Mouse (Mus musculus) R1 (cell line): ENCODE results near the gene Mtor.

Experiments
- DNase-seq: peaks from one replicate; pipeline ENCODE4 v3.0.0-alpha.2; 2018; ENCODE audit warnings: low read depth, low spot score

Gene Mtor

GRCm38 (mm10) chr4:148448179-148448852, at the start of gene Mtor:
Gene Mtor (plus strand): TSS chr4:148448611.
- peak; percentile 100 for DNase-seq

GRCm38 (mm10) chr4:148399437-148400094, 48.8 kb upstream of the Mtor start:
- no peak for DNase-seq

- no peak for DNase-seq
Measured at GRCm38 (mm10) chr4:148403402-148403801, 45.0 kb upstream of the Mtor start.

- DNase-seq = no peak
Measured at GRCm38 (mm10) chr4:148404748-148405147, 43.7 kb upstream of the Mtor start.

GRCm38 (mm10) chr4:148405255-148405788, 43.1 kb upstream of the Mtor start:
- peak; percentile 45 for DNase-seq

GRCm38 (mm10) chr4:148408256-148408975, 40.0 kb upstream of the Mtor start:
- DNase-seq = no peak

- no peak for DNase-seq
Measured at GRCm38 (mm10) chr4:148415575-148415974, 32.8 kb upstream of the Mtor start.

GRCm38 (mm10) chr4:148417074-148417526, 31.3 kb upstream of the Mtor start:
- no peak for DNase-seq

GRCm38 (mm10) chr4:148417559-148417958, 30.9 kb upstream of the Mtor start:
- DNase-seq = no peak

- no peak for DNase-seq
Measured at GRCm38 (mm10) chr4:148426950-148427850, 21.2 kb upstream of the Mtor start.

GRCm38 (mm10) chr4:148428544-148428943, 19.9 kb upstream of the Mtor start:
- no peak for DNase-seq

GRCm38 (mm10) chr4:148429121-148429520, 19.3 kb upstream of the Mtor start:
- no peak for DNase-seq

- peak; percentile 78 for DNase-seq
Measured at GRCm38 (mm10) chr4:148429686-148430085, 18.7 kb upstream of the Mtor start.

- DNase-seq = no peak
Measured at GRCm38 (mm10) chr4:148430880-148431519, 17.4 kb upstream of the Mtor start.

- DNase-seq = no peak
Measured at GRCm38 (mm10) chr4:148432488-148432887, 15.9 kb upstream of the Mtor start.

- DNase-seq = no peak
Measured at GRCm38 (mm10) chr4:148433336-148433735, 15.1 kb upstream of the Mtor start.

- peak; percentile 64 for DNase-seq
Measured at GRCm38 (mm10) chr4:148433813-148434212, 14.6 kb upstream of the Mtor start.

- DNase-seq = no peak
Measured at GRCm38 (mm10) chr4:148434554-148434953, 13.9 kb upstream of the Mtor start.

- no peak for DNase-seq
Measured at GRCm38 (mm10) chr4:148435106-148435505, 13.3 kb upstream of the Mtor start.

GRCm38 (mm10) chr4:148435657-148436330, 12.6 kb upstream of the Mtor start:
- peak; percentile 27 for DNase-seq
